Mouse (Mus musculus) fat pad, adult 2 months (tissue): ENCODE measurements around the gene Cdkal1.

Experiments
- DNase-seq: peaks from one replicate; pipeline ENCODE4 v3.0.0-alpha.2; 2011; ENCODE audit warnings: low read depth, low spot score; ENCODE audit errors: extremely low read depth

Gene Cdkal1

GRCm38 (mm10) chr13:29818314-29818713 is 37.2 kb downstream of the Cdkal1 start:
- no peak for DNase-seq

GRCm38 (mm10) chr13:29810780-29811179 is 44.7 kb downstream of the Cdkal1 start:
- no peak for DNase-seq

GRCm38 (mm10) chr13:29808383-29808782 is 47.1 kb downstream of the Cdkal1 start:
- DNase-seq: no peak

- DNase-seq: peak; percentile 72
Measured at GRCm38 (mm10) chr13:29807930-29808329, 47.5 kb downstream of the Cdkal1 start.

- DNase-seq: peak; percentile 39
Measured at GRCm38 (mm10) chr13:29806871-29807270, 48.6 kb downstream of the Cdkal1 start.

- DNase-seq: no peak
Measured at GRCm38 (mm10) chr13:29805296-29805695, 50.2 kb downstream of the Cdkal1 start.

- no peak for DNase-seq
Measured at GRCm38 (mm10) chr13:29804034-29804433, 51.4 kb downstream of the Cdkal1 start.

GRCm38 (mm10) chr13:29802699-29803098 is 52.8 kb downstream of the Cdkal1 start:
- DNase-seq: no peak

GRCm38 (mm10) chr13:29800078-29800477 is 55.4 kb downstream of the Cdkal1 start:
- DNase-seq: no peak

- DNase-seq: no peak
Measured at GRCm38 (mm10) chr13:29792112-29792511, 63.4 kb downstream of the Cdkal1 start.

- DNase-seq: no peak
Measured at GRCm38 (mm10) chr13:29791439-29791838, 64.0 kb downstream of the Cdkal1 start.

GRCm38 (mm10) chr13:29786984-29787383 is 68.5 kb downstream of the Cdkal1 start:
- DNase-seq: no peak

GRCm38 (mm10) chr13:29784894-29785293 is 70.6 kb downstream of the Cdkal1 start:
- no peak for DNase-seq

GRCm38 (mm10) chr13:29781332-29781731 is 74.1 kb downstream of the Cdkal1 start:
- DNase-seq: no peak

GRCm38 (mm10) chr13:29780713-29781112 is 74.8 kb downstream of the Cdkal1 start:
- no peak for DNase-seq

GRCm38 (mm10) chr13:29779519-29779918 is 76.0 kb downstream of the Cdkal1 start:
- DNase-seq: no peak

GRCm38 (mm10) chr13:29779116-29779515 is 76.4 kb downstream of the Cdkal1 start:
- no peak for DNase-seq

- DNase-seq: no peak
Measured at GRCm38 (mm10) chr13:29778124-29778523, 77.3 kb downstream of the Cdkal1 start.

- DNase-seq: no peak
Measured at GRCm38 (mm10) chr13:29777225-29777624, 78.2 kb downstream of the Cdkal1 start.

GRCm38 (mm10) chr13:29775603-29776230 is 79.8 kb downstream of the Cdkal1 start:
- no peak for DNase-seq

- DNase-seq: no peak
Measured at GRCm38 (mm10) chr13:29773563-29773962, 81.9 kb downstream of the Cdkal1 start.

GRCm38 (mm10) chr13:29772970-29773369 is 82.5 kb downstream of the Cdkal1 start:
- DNase-seq: no peak
